Mouse (Mus musculus) inflammation-experienced regulatory T-cells (primary cell): Measurements from ENCODE around the gene Tgif2lx2. TPM values are rescaled to one million over a fixed set of nuclear protein-coding genes. Genes with fewer than 3 reads are reported as not detected.

ENCODE experiments used
- polyA plus RNA-seq, 2 experiments: library from polyadenylated mRNA; unstranded; fragments of 100-300 nt; shearing (Covaris generic); gene quantifications; one replicate each; pipeline ENCODE4 v1.2.1; 2017

The Tgif2lx2 gene
- not detected for polyA plus RNA-seq

GRCm38 (mm10) chrX:118426927-118427326 lies at the start of gene Tgif2lx2:
Gene Tgif2lx2, plus strand, starts transcription at chrX:118427227.

Other genes starting within 250 kb of the Tgif2lx2 start
- gene Tgif2lx1, start 53.5 kb downstream of the Tgif2lx2 start, polyA plus RNA-seq: not detected